Mouse (Mus musculus): ENCODE results near the gene Fbxl16. TPM values are rescaled to one million over a fixed set of nuclear protein-coding genes. Genes with fewer than 3 reads are reported as not detected.

Gene Fbxl16
- 5.0 and 6.9 TPM in 2 replicates for polyA plus RNA-seq (2012; rRNA removed)

- no peak for DNase-seq (ENCODE audit: low spot score)
Observed at GRCm38 (mm10) chr17:25808789-25809605, at the start of gene Fbxl16. TSS of gene Fbxl16 (plus strand) at chr17:25809085.

GRCm38 (mm10) chr17:25760148-25760547 lies 48.7 kb upstream of the Fbxl16 start:
- DNase-seq (ENCODE audit: low spot score) = no peak

GRCm38 (mm10) chr17:25761561-25761970 lies 47.3 kb upstream of the Fbxl16 start:
- DNase-seq (ENCODE audit: low spot score) = no peak

- DNase-seq (ENCODE audit: low spot score) = no peak
Observed at GRCm38 (mm10) chr17:25762591-25762990, 46.3 kb upstream of the Fbxl16 start.

GRCm38 (mm10) chr17:25765886-25766285 lies 43.0 kb upstream of the Fbxl16 start:
- no peak for DNase-seq (ENCODE audit: low spot score)

- DNase-seq (ENCODE audit: low spot score) = no peak
Observed at GRCm38 (mm10) chr17:25769331-25769730, 39.6 kb upstream of the Fbxl16 start.

- DNase-seq (ENCODE audit: low spot score) = peak; percentile 96
Observed at GRCm38 (mm10) chr17:25773549-25774120, 35.2 kb upstream of the Fbxl16 start, which contains the start of gene Narfl. TSS of gene Narfl (plus strand) at chr17:25773776.

GRCm38 (mm10) chr17:25775318-25776062 lies 33.4 kb upstream of the Fbxl16 start:
- no peak for DNase-seq (ENCODE audit: low spot score)

- no peak for DNase-seq (ENCODE audit: low spot score)
Observed at GRCm38 (mm10) chr17:25777948-25778347, 30.9 kb upstream of the Fbxl16 start.

GRCm38 (mm10) chr17:25781339-25781738 lies 27.5 kb upstream of the Fbxl16 start:
- DNase-seq (ENCODE audit: low spot score) = no peak

GRCm38 (mm10) chr17:25783086-25783485 lies 25.8 kb upstream of the Fbxl16 start:
- DNase-seq (ENCODE audit: low spot score) = no peak

- DNase-seq (ENCODE audit: low spot score) = no peak
Observed at GRCm38 (mm10) chr17:25783861-25784574, 24.9 kb upstream of the Fbxl16 start.

- peak; percentile 93 for DNase-seq (ENCODE audit: low spot score)
Observed at GRCm38 (mm10) chr17:25785281-25785745, 23.6 kb upstream of the Fbxl16 start, which contains the start of gene Haghl. TSS of gene Haghl (minus strand) at chr17:25785673.

GRCm38 (mm10) chr17:25786280-25786679 lies 22.6 kb upstream of the Fbxl16 start, which contains the start of gene Ccdc78:
TSS of gene Ccdc78 (plus strand) at chr17:25786580.
- no peak for DNase-seq (ENCODE audit: low spot score)

- no peak for DNase-seq (ENCODE audit: low spot score)
Observed at GRCm38 (mm10) chr17:25786781-25787504, 21.9 kb upstream of the Fbxl16 start.

- DNase-seq (ENCODE audit: low spot score) = no peak
Observed at GRCm38 (mm10) chr17:25791320-25791842, 17.5 kb upstream of the Fbxl16 start.

GRCm38 (mm10) chr17:25791843-25792527 lies 16.9 kb upstream of the Fbxl16 start:
- peak; percentile 68 for DNase-seq (ENCODE audit: low spot score)

GRCm38 (mm10) chr17:25792615-25793014 lies 16.3 kb upstream of the Fbxl16 start, which contains the start of gene Fam173a:
TSS of gene Fam173a (minus strand) at chr17:25792901.
- no peak for DNase-seq (ENCODE audit: low spot score)

- DNase-seq (ENCODE audit: low spot score) = no peak
Observed at GRCm38 (mm10) chr17:25794197-25794596, 14.7 kb upstream of the Fbxl16 start.

GRCm38 (mm10) chr17:25794998-25795397 lies 13.9 kb upstream of the Fbxl16 start:
- no peak for DNase-seq (ENCODE audit: low spot score)

All from urinary bladder, adult 2 months (tissue).